Mouse (Mus musculus) heart, embryonic 10.5 days (tissue): ENCODE measurements at regions not wholly inside any gene's neighbourhood (a gene's known extent, or its start where the extent isn't known, plus 50 kb on each side); places are given as distances from the start of the nearest gene placed in this dataset.

ENCODE experiments used
- DNase-seq: peaks from one replicate; pipeline ENCODE4 v3.0.0-alpha.2; 2017; ENCODE audit warnings: low spot score
- H3K27ac ChIP-seq: fragments of 300-500 bp; sonication (generic); 2 replicates; pipeline ENCODE4 v1.5.1; 2016; ENCODE audit warnings: mild to moderate bottlenecking
- H3K27me3 ChIP-seq: fragments of 300-500 bp; sonication (generic); 2 replicates; pipeline ENCODE4 v1.6.1; 2016; ENCODE audit warnings: mild to moderate bottlenecking; ENCODE audit not compliant: poor library complexity, insufficient read depth, severe bottlenecking
- H3K36me3 ChIP-seq: fragments of 300-500 bp; sonication (generic); 2 replicates; pipeline ENCODE4 v1.6.1; 2016; ENCODE audit warnings: mild to moderate bottlenecking, moderate library complexity
- H3K4me1 ChIP-seq: fragments of 300-500 bp; sonication (generic); 2 replicates; pipeline ENCODE4 v1.6.1; 2016; ENCODE audit warnings: mild to moderate bottlenecking
- H3K4me3 ChIP-seq: fragments of 300-500 bp; sonication (generic); 2 replicates; pipeline ENCODE4 v1.5.1; 2016; ENCODE audit warnings: mild to moderate bottlenecking, moderate library complexity
- H3K9me3 ChIP-seq: fragments of 300-500 bp; sonication (generic); 2 replicates; pipeline ENCODE4 v1.6.1; 2016; ENCODE audit warnings: mild to moderate bottlenecking, moderate library complexity
- WGBS: fragments of 180-500 bp; shearing (Covaris S2); methylation state at CpG from one replicate; pipeline ENCODE4 v1.1.7; 2016; 5-methylcytosine and 5-hydroxymethylcytosine counted together

GRCm38 (mm10) chr10:120593876-120594275 is 117.6 kb upstream of the Hmga2 start:
- H3K4me3 ChIP-seq, result no peak overlapping the region
- no peak for DNase-seq
- H3K4me1 ChIP-seq, result peaks cover 4% of the 10 kb centered on the region; the same call in 1 of the 2 replicates
- no peaks in the 10 kb centered on the region for H3K27me3 ChIP-seq
- H3K36me3 ChIP-seq, result no peaks in the 10 kb centered on the region
- H3K9me3 ChIP-seq, result no peaks in the 10 kb centered on the region
- H3K27ac ChIP-seq, result no peak overlapping the region

DNA sequence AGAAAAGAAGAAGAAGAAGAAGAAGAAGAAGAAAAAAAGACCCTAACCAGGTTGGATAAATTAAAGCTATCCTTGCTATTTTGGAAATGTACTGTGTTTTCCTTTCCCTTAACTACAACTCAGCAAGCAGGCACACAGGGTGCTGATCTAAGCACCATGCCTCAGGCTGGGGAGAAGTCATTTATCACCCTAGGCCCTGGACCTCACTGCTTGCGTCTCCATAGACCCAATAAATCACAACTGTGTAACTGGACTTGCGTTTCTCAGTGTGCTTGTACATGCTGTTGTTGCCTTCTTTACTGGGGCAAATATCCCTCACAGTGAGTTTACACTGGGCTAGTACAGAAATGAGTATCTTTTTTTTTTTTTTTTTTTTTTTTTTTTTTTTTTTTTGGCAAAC is 113.4 kb upstream of the Hmga2 start:
- H3K36me3 ChIP-seq, result no peaks in the 10 kb centered on the region
- no peaks in the 10 kb centered on the region for H3K27me3 ChIP-seq
- no peak overlapping the region for H3K27ac ChIP-seq
- no peak overlapping the region for H3K4me3 ChIP-seq
- no peaks in the 10 kb centered on the region for H3K4me1 ChIP-seq
- DNase-seq, result no peak
- WGBS, result 75% methylated on average over 2 of the region's 2 CpGs
- no peaks in the 10 kb centered on the region for H3K9me3 ChIP-seq

- peaks cover 3% of the 10 kb centered on the region for H3K4me1 ChIP-seq
- DNase-seq, result no peak
- 83% methylated on average over 8 of the region's 8 CpGs for WGBS
- no peaks in the 10 kb centered on the region for H3K36me3 ChIP-seq
- no peaks in the 10 kb centered on the region for H3K27me3 ChIP-seq
- H3K9me3 ChIP-seq, result no peaks in the 10 kb centered on the region
- H3K27ac ChIP-seq, result no peak overlapping the region
- no peak overlapping the region for H3K4me3 ChIP-seq
Observed at GRCm38 (mm10) chr10:120587854-120588633, 111.8 kb upstream of the Hmga2 start.

DNA sequence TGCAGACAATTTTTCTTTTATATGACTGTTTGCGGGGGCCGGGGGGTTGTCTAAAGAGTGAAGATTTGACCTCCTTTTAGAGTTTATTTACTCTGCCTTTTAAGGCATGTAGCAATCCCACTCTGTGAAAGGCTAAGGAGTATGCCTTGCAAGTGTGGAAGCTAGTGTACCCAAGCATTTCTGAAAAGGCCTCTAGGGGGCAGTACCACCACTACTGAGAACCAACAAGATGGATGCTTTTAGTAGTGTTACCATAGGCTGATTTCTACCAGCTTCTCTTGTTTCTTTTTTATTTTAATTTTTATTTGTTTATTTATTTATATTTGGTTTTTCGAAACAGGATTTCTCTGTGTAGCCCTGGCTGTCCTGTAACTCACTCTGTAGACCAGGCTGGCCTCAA is 110.9 kb upstream of the Hmga2 start:
- Histone ChIP-seq H3K9me3 (no peaks in the 10 kb centered on the region), H3K27ac (no peak overlapping the region)

DNA sequence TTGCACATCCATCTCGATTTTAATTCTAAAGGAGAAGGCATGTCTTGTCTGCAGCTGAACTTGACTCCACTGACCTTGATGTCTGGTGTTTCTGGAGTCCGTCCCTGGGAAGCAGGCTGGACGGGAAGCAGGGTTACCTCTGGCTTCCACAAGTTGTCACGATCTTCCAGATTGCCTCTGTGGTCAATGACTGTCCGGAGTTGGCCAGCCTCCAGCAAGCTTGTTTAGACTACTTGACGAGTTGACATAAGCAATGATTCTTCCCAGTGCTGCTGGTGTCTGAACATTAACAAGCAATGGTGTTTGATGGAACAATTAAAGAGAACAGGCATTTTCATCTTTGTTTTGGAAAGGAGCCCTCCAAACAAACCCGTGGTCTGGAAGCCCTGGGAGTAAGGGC is 106.2 kb upstream of the Hmga2 start:
- H3K27me3 ChIP-seq, result no peaks in the 10 kb centered on the region
- H3K9me3 ChIP-seq, result no peaks in the 10 kb centered on the region
- DNase-seq, result peak; percentile 83
- H3K36me3 ChIP-seq, result no peaks in the 10 kb centered on the region
- H3K27ac ChIP-seq, result 0 out of 2 replicates have a peak overlapping the region, but pooled peaks have one; percentile 3
- WGBS, result 12% methylated on average over 7 of the region's 7 CpGs
- peak overlapping the region; percentile 13; the same call in 1 of the 2 replicates for H3K4me3 ChIP-seq
- H3K4me1 ChIP-seq, result peaks cover 16% of the 10 kb centered on the region

More for the DNA sequence above, 110.9 kb upstream of the Hmga2 start:
- no peaks in the 10 kb centered on the region for H3K27me3 ChIP-seq
- WGBS, result 83% methylated on average over 3 of the region's 3 CpGs
- DNase-seq, result no peak
- H3K4me3 ChIP-seq, result no peak overlapping the region
- H3K4me1 ChIP-seq, result peaks cover 12% of the 10 kb centered on the region
- no peaks in the 10 kb centered on the region for H3K36me3 ChIP-seq

- 94% methylated on average over 6 of the region's 6 CpGs for WGBS
- H3K4me1 ChIP-seq, result peaks cover 16% of the 10 kb centered on the region
- H3K27ac ChIP-seq, result no peak overlapping the region
Observed at GRCm38 (mm10) chr10:120581547-120581946, 105.3 kb upstream of the Hmga2 start.

DNA sequence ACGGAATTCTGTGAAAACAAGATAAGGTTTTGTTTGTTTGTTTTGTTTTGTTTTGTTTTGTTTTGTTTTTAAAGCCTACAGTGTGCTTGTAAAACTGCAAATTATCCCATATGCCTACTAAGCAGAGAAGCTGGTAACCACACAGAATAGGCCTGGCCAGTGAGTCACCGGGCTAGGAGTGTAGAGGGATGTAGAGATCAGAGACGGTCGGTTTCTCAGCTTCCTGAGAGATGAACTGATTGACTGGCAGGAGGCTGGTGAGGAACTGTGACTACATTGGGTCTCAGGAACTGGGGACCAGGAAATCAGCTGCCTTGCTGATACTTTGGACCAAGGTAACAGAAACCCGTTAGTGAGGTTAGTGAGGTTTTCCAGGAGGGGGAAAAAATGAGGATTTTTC is 100.6 kb upstream of the Hmga2 start:
- WGBS, result 28% methylated on average over 5 of the region's 5 CpGs
- H3K4me1 ChIP-seq, result peaks cover 33% of the 10 kb centered on the region
- no peak overlapping the region for H3K27ac ChIP-seq

More at GRCm38 (mm10) chr10:120581547-120581946, 105.3 kb upstream of the Hmga2 start:
- Histone ChIP-seq H3K4me3 (no peak overlapping the region), H3K9me3 (no peaks in the 10 kb centered on the region), H3K36me3 (no peaks in the 10 kb centered on the region), H3K27me3 (no peaks in the 10 kb centered on the region)
- no peak for DNase-seq

DNA sequence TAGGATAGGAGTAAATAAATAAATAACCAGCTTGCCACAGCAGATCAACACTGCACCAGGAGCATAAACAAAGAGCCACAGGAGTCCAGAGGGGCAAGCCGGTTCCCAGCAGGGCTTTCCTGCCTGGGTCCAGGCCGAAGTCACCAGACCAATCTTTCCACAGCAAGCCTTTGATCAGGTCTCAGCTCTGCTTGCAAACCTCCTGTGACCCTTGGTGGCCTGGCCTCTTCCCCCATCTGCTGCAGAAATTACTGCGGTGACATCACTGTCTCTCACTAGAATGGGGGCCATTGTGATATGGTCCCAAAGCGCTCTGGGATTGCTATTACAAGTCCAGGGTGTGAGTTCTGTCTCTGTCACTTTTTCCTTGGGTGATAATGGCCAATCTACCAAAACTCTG is 99.9 kb upstream of the Hmga2 start:
- H3K36me3 ChIP-seq, result no peaks in the 10 kb centered on the region
- peak overlapping the region; percentile 39 for H3K27ac ChIP-seq
- 8% methylated on average over 4 of the region's 4 CpGs for WGBS
- no peaks in the 10 kb centered on the region for H3K27me3 ChIP-seq
- H3K9me3 ChIP-seq, result no peaks in the 10 kb centered on the region
- DNase-seq, result peak; percentile 77
- H3K4me1 ChIP-seq, result peaks cover 38% of the 10 kb centered on the region
- H3K4me3 ChIP-seq, result no peak overlapping the region

More for the DNA sequence above, 100.6 kb upstream of the Hmga2 start:
- DNase-seq, result no peak
- Histone ChIP-seq H3K4me3 (no peak overlapping the region), H3K36me3 (no peaks in the 10 kb centered on the region), H3K9me3 (no peaks in the 10 kb centered on the region), H3K27me3 (no peaks in the 10 kb centered on the region)

GRCm38 (mm10) chr10:120571340-120571739 is 95.1 kb upstream of the Hmga2 start:
- no peak for DNase-seq
- H3K4me3 ChIP-seq, result peak overlapping the region; percentile 18; the same call in 1 of the 2 replicates

DNA sequence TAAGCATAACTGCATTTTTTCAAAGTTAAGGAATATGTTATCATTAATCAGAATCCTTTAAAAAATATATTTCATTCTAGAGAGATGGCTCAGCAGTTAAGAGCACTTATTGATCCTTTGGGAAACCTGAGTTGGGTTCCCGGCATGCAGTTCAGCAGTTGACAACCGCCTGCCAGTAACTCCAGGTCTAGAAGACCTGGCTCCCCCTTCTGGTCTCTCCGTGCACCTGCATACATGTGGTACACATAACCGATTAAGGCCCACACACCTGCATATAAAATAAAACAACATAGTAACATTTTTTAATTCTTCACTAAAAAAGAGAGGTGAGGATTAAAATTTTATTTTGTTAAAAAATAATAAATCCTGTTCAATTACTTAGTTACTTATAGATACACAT is 89.7 kb upstream of the Hmga2 start:
- 93% methylated on average over 4 of the region's 4 CpGs for WGBS

More at GRCm38 (mm10) chr10:120571340-120571739, 95.1 kb upstream of the Hmga2 start:
- Histone ChIP-seq H3K27ac (no peak overlapping the region), H3K36me3 (no peaks in the 10 kb centered on the region), H3K9me3 (no peaks in the 10 kb centered on the region), H3K4me1 (peaks cover 38% of the 10 kb centered on the region), H3K27me3 (no peaks in the 10 kb centered on the region)
- WGBS, result 2% methylated on average over 6 of the region's 6 CpGs

DNA sequence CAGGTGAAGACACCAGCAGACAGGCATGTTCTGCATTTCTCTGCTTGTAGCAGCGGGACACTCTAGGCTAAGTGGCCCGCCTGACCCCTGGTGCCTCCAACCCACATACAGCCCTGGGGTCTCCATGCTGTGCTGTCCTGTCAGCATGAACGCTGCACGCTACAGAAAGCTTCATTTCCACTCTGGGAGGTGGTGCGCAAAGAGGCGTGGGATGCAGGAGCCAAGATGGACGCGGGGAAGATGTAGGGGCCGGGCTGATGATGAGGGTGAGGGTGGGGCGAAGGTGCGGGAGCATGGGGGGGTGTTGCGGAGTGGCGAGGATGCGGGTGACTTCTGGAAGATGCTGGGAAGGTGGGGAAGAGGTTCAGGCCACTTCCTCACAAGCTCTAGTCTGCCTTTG is 88.6 kb upstream of the Hmga2 start:
- 20% methylated on average over 14 of the region's 14 CpGs for WGBS
- Histone ChIP-seq H3K27ac (peak overlapping the region; percentile 65), H3K27me3 (no peaks in the 10 kb centered on the region), H3K4me1 (peaks cover 15% of the 10 kb centered on the region), H3K36me3 (no peaks in the 10 kb centered on the region), H3K4me3 (peak overlapping the region; percentile 44), H3K9me3 (no peaks in the 10 kb centered on the region)
- no peak for DNase-seq

More for the DNA sequence above, 89.7 kb upstream of the Hmga2 start:
- Histone ChIP-seq H3K4me3 (no peak overlapping the region), H3K4me1 (peaks cover 15% of the 10 kb centered on the region), H3K27me3 (no peaks in the 10 kb centered on the region), H3K27ac (no peak overlapping the region), H3K36me3 (no peaks in the 10 kb centered on the region), H3K9me3 (no peaks in the 10 kb centered on the region)
- DNase-seq, result no peak

DNA sequence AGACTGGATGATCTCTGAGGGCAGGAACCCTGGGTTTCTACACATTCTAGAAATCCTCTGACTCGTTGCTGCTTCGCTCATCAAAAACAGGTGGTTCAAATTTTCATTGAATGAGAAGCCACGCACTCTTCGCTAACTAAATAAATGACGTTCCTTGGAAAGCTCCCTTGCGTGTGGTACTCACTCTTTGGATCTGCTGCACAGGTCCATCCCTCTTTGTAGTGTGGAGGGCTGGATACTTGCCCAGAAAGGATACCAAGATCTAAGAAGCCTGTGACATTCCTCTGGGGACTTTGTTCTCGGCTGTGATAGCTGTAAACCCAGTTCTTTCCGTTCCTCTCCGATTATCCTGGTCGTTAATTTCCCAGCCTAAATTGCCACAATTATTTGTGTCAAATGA is 87.7 kb upstream of the Hmga2 start:
- Histone ChIP-seq H3K27me3 (no peaks in the 10 kb centered on the region), H3K4me3 (no peak overlapping the region), H3K9me3 (no peaks in the 10 kb centered on the region), H3K36me3 (no peaks in the 10 kb centered on the region), H3K27ac (no peak overlapping the region; the same call in 1 of the 2 replicates), H3K4me1 (peaks cover 15% of the 10 kb centered on the region)
- whole genome bisulfite sequencing, result 39% methylated on average over 10 of the region's 10 CpGs
- no peak for DNase-seq

- no peak for DNase-seq
- H3K36me3 ChIP-seq, result no peaks in the 10 kb centered on the region
- WGBS, result 92% methylated on average over 5 of the region's 5 CpGs
- H3K27me3 ChIP-seq, result no peaks in the 10 kb centered on the region
- no peak overlapping the region for H3K4me3 ChIP-seq
- H3K9me3 ChIP-seq, result no peaks in the 10 kb centered on the region
- H3K4me1 ChIP-seq, result peaks cover 30% of the 10 kb centered on the region
- no peak overlapping the region for H3K27ac ChIP-seq
Observed at GRCm38 (mm10) chr10:120561821-120562220, 85.6 kb upstream of the Hmga2 start.
